Mouse (Mus musculus) gastrocnemius, postnatal 4 days (tissue): ENCODE results near the gene Rpl22. TPM values are rescaled to one million over a fixed set of nuclear protein-coding genes. Genes with fewer than 3 reads are reported as not detected.

Source experiments
- DNase-seq, 2 experiments: peaks; one replicate each; pipeline ENCODE4 v3.0.0; 2021 to 2022; ENCODE audit warnings: low spot score in 2 of 2, mixed read lengths in 2 of 2
- total RNA-seq, 2 experiments: library from RNA; stranded (reverse); gene quantifications; 2 replicates each; pipeline ENCODE4 v1.2.3; 2021

The Rpl22 gene
- total RNA-seq, 2 experiments from 2014 or later = 405 to 428 TPM

DNA sequence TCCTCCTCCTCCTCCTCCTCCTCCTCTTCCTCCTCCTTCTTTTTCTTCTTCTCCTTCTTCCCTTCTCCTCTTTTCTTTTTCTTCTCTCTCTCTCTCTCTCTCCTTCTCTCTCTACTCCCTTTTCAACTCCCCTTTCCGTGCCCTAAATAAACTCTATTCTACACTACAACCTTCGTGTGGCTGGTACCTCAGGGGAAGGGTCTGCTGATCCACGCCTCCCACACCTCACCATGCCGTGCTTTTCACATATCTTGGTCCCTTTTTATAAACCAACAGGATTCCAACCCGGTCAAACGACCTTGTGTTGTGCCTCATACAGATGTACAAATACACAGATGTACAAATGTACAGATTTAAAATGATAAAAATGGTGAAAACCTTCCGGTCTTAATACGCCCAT lies 29.2 kb upstream of the Rpl22 start:
- DNase-seq = no peak

DNA sequence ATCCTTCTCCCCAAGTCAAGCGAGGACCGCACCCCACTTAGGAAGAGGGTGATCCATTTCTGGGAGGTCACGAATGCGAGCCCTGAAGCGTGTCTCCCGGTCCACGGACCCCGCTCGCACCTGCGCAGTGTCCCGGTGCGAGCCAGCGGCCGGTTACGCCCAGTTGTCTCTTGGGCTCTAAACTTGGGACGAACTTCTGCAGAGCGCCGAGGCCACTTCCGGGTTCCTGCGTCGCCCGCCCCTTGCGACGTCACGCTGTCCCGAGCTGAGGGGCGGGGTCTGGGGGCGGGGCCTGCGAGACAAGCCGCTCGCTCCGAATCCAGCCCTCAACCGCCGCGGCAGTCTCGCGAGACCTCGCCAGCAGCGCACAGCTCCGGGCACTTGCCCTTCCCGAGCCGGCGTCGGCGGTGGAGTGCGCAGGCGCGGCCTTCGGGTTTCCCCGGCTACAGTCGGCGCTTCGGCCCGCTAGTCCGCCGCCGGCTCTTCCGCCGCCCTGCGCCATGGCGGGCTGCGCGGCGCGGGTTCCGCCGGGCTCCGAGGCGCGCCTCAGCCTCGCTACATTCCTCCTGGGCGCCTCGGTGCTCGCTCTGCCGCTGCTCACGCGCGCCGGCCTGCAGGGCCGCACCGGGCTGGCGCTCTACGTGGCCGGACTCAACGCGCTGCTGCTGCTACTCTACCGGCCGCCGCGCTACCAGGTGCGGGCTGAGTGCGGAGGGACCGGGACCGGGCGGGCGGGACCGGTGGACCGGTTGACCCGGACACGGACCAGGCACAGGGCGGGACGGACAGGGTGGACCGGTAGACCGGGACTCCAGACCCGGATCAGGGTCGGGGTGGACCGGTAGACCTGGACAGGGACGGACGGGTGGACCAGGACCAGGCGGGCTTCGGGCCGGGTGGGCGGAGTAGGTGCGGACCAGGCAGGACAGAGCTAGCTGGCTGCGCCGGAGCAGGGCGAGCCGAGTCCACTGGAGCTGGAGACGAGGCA lies 28.4 kb upstream of the Rpl22 start, which contains the start of gene Icmt:
TSS of gene Icmt (plus strand) at position 354 of the 988 bp plus-strand sequence.
- DNase-seq = peak; percentile 100

DNA sequence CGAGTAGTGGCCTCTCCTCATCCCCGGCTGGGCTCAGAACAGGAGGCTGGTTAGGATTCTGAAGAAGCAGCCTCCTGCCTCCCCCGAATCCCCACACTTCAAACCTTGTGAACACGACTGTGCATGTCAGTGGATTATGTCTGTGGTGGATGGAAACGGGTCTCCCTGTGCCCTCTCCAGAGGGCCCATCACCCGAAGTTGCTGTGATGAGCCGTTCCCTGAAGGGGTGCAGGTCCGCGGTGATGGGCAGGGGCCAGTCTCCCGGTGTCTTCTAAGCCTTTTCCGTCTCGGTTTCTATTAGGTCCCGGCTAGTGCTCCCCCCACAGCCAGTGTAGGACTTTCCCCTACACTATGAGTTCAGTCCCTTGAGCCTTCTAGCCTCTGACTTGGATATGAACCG lies 26.7 kb upstream of the Rpl22 start:
- DNase-seq = no peak

DNA sequence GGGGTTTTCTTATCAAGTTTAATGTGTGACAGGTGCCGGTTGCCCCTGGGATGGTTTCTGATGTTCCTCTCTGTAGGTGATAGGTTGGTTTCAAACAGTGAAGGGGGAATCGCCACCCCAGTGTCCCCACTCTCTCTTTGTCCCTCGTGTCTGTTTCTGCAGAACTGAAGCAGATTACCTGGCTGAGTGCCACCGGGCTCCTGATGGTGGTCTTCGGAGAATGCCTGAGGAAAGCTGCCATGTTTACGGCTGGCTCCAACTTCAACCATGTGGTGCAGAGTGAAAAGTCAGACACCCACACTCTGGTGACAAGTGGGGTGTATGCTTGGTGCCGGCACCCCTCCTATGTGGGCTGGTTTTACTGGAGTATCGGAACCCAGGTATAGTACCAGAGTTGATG lies 25.2 kb upstream of the Rpl22 start:
- no peak for DNase-seq

DNA sequence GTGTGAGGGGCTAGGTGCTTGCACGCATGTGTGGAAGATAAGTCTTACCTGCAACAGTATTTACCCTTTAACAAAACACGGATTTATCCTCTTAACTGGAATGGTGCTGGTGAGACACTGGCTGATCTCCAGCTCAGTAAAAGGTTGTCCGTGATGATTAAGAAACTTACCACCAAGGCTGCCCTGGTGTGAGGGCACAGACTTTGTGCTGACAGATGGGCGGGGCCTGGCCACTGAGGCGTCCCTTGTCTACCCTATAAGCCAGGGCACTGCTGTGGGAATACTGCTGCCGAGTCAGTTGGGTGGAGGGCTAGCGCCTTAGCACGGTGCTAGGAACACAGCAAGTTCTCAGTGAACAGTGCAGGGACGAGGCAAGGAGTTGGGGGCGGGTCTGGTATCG lies 23.5 kb upstream of the Rpl22 start:
- no peak for DNase-seq

DNA sequence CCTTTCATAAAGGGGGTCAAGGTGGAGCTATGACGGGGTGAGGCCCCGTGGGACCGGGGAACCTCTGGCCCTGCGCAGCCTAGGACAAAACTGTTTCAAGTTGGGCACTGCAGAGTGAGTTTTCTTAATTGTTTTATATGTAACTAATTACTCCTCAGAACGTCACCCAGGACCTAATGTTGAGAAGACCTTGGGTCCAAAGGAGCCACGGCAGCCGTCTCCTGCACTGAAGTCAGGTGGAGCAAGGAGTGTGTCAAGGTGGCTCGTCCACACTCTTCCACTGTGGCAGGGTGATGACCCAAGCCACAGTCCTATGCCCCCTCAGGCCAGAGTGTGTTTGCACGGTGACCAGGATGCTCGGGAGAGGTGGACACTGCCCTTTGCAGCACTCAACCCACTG lies 22.4 kb upstream of the Rpl22 start:
- no peak for DNase-seq

DNA sequence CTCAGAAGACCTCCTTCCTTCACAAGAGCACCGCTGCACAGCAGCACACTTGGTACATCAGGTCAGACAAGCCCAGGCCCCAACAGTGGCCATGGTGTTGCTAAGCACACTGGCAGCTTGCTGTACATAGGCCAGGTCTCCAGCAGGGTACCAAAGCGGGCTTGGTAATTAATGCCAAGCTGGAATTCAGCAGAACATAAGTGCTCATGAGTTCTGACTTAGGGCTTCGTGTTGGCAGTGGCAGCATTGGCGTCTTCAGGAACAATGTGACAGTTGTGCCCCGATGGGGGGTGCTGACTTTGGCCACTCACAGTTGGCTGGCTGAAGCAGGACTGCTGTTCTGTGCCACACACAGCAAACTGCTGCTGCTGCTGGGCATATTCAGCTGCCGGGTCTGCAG lies 20.9 kb upstream of the Rpl22 start:
- DNase-seq = no peak

DNA sequence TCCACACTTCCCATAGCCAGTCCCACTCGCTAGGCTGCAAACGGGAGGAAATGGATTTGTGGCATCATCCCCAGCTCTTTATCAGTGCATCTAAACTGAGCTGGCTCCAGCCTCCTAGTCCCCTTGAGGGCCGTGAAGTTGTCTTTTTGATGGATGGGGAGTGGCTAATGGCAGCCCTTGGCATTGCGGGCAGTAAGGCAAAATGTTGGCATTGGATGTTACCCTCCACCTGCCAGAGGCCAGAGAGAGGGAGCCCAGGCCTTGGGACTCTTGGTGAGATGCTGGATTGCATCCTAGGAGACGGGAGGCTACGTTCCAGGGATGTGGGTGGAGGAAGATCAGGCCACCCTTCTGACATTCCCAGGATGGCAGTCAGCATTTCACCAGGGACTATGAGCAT lies 19.6 kb upstream of the Rpl22 start:
- no peak for DNase-seq

DNA sequence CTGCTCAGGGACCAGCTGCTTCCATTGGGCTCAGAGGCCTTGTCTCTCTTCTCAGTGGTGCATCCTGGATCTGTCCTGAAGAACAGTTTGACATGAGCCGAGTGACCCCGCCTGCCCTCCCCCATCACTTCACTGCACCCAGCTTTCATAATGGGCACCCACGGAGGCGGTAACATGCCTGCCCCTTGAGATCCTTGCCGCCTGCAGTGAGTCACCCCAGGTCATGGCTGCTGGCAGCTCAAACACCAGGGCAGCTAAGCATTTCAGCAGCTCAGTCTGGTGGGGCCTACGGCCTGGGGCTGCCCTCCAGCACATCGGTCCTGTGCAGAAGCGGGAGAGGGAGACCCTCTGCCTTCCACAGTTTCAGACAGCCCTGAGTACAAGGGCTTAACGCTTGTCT lies 18.0 kb upstream of the Rpl22 start:
- DNase-seq = no peak

DNA sequence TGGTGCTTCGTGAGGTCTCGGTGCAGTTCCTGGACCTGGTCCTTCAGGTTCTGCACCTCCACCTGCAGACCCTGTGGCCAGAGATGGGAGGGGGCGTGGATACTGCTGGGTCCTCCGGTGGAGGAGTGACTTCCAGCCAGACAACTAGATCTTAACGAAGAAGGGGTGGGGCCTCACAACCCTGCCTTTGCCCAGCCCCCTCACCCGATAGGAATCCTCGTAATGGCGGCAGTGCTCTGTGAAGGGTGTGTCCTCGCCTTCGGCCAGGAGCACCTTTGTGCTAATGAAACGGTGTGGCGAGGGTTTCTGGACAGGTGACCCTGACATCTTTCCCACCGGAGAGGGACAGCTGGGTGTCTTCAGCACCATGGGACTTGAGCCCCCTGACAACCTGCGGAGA lies 13.4 kb upstream of the Rpl22 start:
- DNase-seq = no peak

DNA sequence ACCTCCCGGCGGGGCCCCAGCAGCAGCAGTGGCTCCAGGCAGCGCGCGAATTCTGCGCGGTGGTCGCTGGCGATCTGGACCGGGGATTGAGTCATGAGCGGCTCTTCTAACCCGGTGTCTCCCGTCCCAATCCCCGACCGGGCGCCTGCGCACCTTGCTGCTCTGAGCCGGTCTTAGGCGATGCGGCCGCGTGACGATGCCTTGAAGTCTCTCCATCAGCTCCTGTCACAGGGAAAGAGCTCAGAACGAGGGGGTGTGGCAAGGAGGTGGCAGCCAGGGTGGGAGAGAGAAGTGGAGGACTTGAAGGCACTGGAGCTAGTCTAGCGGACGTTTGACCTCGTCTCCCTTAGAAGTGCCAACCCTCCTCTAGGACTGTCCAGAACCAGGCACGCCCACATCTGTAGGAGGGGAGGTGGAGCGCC lies 12.3 kb upstream of the Rpl22 start:
- no peak for DNase-seq

DNA sequence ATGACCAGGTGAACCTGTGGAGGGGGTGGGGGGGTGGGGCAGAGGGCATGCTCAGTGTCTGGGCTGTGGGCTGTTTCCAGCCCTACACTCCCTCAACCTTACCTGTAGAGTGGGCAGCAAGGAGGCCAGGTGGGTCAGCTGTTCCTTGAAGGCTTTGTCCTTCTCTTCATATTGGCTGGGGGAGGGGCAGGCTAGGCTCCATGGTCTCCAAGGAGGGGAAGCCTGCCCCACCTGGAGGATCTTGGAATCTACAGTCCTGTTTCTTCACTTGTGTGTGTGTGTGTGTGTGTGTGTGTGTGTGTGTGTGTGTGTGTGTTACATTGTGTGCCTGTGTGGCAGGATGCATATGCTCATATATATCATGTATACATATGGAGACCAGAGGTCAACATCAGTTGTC lies 11.6 kb upstream of the Rpl22 start:
- DNase-seq = no peak

DNA sequence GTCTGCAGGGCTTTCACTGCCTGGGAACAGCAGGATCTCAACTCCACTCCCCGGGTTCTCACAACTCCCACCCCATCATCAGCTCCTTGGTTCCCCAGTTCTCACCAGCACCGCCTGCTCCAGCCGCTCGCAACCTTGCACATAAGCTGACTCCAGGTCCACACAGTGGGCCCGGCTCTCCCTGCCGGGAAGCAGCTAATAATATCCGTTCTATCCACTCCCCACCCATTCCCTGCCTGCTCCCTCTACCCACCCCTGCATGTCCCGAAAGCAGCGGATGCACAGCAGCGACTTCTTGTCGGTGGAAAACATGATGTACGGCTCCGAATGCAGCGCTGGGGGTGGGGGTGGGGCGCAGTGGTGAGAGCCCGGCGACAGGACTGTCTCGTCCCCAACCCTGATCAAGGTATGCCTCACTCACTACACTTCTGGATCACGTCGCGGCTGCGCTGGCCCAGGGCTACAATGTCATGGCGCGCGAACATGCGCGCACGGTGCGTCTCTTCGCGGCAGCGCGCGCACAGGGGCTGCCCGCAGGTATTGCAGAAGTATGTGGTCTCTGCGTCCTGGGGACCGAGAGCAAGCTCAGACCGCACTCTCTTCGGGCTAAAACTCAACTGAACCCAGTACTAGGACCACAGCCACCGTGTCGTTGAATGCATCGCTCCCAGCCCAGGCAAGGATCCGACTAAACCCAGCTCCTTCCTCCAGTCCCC lies 9.9 kb upstream of the Rpl22 start:
- no peak for DNase-seq

DNA sequence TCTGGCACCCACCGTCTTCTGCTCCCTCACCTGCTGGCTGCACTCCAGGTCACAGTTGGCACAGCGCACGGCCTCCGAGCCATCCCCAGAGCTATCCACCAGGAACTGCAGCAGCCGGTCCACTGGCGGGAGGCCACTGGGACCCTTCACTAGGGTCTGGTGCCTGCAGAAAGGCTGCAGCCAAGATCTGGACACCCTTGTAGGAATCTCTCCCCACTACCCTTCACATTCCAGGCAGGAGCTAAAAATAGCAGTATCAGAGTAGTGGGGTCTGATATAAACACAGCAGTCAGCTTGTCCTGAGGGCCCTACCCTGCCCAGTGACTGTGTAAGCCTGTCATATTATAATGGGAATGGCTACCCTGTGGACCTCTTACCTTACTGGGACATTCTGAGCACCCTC lies 7.9 kb upstream of the Rpl22 start:
- DNase-seq = no peak

DNA sequence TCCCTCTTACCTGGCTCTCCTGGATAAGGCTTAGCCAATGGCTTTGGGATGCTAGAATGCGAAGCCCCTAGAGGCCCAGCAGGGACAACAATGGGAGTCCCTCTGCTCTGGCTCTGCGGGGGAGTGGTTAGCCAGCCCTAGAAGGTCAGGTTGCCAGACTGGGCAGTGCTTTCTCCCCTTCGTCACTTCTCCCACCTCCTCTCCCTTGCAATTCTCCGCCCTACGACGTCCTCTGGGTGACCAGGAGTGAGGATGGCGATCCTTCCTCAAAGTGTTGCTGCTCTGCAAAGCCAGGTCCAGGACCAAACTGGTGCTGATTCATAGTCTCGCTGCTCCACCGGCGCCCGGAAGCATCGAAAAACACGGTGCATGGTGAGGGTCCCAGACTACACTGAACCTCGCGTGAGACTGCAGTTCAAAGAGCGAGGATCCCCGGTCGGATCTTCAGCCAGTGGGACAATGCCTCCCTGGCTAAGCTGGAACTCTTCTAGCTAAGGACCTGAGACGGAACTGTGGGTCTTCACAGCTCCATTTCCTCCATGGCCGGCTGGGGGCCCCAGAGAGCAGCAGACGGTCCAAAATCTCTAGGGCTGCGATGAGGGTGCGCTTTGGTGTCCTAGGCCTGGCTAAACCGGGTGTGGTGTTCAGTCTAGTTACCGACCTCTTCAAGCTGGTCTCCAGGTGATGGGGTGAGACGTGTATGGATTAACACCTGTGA lies 6.9 kb upstream of the Rpl22 start, which contains the start of gene Rnf207:
TSS of gene Rnf207 (minus strand) at position 477 of the 718 bp plus-strand sequence.
- no peak for DNase-seq

DNA sequence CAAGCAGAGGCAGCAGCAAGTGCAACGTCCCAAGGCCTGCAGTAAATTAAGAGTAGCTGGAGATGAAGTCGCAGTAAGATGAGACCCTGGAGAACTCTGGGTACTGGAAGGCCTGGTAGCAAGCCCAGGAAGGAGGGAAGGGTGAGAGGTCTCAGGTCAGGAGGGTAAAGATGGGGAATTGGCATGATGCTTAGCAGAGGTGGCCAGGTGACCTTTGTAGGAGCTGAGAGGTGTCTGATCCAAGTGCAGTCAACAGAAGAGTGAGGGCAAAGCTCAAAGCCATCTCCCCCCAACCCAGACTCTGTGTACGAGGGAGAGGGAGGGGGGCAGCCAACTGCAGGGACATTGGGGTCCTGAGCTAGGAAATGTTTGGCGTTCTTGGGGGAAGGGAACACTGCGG lies 4.1 kb upstream of the Rpl22 start:
- no peak for DNase-seq

DNA sequence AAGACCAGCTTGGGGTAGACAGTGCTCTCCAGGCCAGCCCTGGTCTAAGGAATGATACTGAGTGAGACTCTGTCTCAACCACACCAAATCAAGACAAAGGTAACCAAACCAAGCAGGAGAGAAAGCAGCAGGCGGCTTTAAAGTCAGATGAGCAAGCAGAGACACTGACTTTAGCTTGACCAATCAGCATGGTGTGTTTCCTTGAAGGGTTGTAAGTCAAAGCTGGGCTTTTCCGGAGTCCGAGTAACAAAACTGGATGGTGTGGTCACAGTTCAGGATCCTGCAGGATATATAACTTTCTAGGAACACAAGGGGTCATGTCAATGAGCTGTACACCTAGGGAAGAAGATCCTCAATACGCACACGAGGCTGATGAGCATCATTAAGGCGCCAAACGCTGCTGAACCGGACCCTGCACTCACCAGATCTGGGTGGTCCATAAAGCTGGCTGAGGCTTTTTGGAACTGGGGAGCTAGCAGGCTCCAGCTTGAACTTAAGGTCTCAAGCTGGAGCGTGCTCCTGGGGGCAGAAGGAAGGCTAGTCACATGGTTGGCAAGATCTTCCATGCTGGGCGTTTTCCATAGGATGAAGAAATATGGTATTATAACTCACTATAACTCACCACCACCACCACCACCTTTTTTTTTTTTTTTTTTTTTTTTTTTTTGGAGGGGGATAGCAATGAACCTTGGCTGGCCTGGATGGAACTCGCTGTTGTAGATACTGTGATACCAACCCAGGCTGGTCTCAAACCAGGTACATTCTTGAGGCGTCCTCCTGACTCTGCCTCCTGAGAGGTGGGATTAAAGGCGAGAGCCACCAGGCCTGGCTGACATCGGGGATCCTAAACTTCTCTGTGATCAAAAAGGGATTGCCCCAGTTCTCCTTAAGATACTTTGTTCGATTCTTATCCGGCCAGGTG lies 640 bp upstream of the Rpl22 start:
- no peak for DNase-seq

DNA sequence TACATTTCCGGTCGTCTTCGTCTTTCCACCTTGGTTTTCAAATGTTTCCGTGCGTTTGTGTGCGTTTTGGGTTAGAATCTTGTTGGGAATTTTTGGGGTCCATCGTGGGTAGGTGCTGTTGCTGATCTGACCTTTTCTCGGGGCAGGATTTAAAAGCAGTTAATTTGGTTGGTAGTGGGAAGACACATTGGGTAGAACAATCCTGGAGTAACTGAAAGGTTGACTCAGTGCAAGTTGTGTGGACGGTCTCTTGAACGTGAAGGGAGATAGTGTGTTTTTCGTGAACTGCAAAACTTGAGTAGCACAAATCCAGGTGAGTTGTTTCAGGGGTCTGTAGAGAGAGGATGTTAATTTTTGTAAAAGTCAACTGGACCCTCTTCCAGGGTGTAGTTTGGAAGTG lies 1.0 kb downstream of the Rpl22 start:
- DNase-seq = no peak

DNA sequence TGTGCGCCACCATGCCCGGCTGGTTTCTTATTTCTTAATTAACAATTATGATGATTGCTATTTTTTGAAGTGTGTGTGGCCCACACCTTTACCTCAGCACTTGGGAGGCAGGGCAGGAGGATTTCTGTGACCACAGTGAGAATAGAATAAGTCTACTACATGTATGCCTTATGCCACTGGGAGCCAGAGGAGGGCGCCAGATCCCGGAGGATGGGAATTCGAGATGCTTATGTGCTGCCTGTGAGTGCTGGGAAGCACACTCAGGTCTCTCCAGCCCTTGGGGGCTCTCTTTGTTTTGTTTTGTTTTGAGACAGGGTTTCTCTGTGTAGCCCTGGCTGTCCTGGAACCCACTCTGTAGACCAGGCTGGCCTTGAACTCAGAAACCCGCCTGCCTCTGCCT lies 3.1 kb downstream of the Rpl22 start:
- DNase-seq = no peak

DNA sequence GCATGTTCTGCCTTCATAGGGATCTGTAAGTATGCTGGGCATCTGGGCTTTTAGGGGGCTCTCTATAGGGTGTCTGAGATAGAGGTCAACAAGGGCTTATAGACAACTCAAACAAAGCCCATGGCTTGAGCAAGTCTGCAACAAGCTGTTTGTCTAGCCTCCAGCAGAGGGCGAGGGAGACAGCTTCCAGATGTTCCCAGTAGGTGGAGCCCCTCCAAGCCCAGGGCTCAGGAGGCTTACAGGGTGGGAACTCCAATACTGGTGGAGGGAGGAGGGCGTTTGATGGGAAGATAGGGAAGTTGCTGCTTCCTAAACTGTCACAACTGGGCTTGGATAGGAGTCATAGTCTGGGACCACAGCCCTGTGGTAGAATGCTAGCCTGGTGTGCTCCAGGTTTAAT lies 7.4 kb downstream of the Rpl22 start:
- DNase-seq = peak in 1 of 2 experiments; percentile 73

DNA sequence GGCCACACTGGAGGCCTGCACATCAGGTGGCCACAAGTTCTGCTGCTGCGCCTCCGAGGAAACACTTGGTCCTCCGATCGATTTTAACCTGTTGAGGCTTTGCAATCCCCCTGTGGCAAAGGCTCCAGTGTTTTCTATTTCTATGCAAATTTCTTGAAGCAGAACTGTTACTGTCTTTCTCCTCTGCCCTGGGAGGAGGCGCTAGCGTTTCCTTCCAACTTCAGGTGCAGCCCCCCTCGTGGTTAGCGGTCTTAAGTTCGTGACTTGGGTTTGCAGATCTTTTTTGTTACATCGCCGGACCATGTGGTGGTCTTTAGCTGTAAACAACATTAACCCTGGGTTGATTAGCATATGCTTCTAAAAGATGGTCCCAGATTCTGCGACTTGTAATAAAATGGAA lies 8.0 kb downstream of the Rpl22 start:
- DNase-seq = no peak
